Mouse (Mus musculus): ENCODE data around the gene Casq2.

DNA sequence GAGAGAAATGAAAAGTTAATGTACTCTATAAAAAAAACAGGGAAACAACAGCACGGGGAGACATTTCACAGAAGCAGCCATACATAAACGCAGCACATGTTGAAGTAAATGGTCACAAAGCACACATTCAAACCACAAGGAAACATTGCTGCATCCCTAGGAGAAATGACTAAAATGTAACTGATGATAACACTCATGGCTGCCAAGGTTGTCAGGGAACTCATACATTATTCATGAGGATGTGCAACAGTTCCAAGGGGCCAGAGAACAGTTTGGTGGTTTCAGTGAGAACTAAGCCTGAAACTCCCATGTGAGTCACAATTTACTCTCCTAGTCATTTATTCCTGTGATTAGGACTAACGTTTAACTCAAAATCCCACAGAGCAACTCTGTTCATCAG is 22.0 kb downstream of the Casq2 start:
- TF ChIP-seq CTCF (IDR thresholded peaks at IDR 0.05 in 2 of 3, conservative IDR thresholded peaks at IDR 0.05 in 1 of 3; ENCODE audit: control insufficient read depth in 1 of 3, insufficient read depth in 1 of 3, low read depth in 2 of 3, low read length in 3 of 3, poor library complexity in 1 of 3, severe bottlenecking in 1 of 3) (no peak), USF1 (IDR thresholded peaks at IDR 0.05; ENCODE audit: low read depth, low read length) (no peak), MAFK (IDR thresholded peaks at IDR 0.05; ENCODE audit: borderline replicate concordance, low read depth, low read length) (no peak), POLR2A (IDR thresholded peaks at IDR 0.05; ENCODE audit: control insufficient read depth in 1 of 2, insufficient read depth in 1 of 2, low read depth in 1 of 2, low read length in 2 of 2, poor library complexity in 1 of 2) (no peak), RCOR1 (IDR thresholded peaks at IDR 0.05; ENCODE audit: low read depth, low read length) (no peak), TCF12 (IDR thresholded peaks at IDR 0.05; ENCODE audit: low read depth, low read length) (no peak), ZMIZ1 (IDR thresholded peaks at IDR 0.05; ENCODE audit: low read depth, low read length) (no peak)

Measured in MEL (cell line).